Mouse (Mus musculus) small intestine, adult 2 months (tissue): ENCODE results near the gene Msi1.
A peak's percentile ranks its signal among the peaks of the same experiment; 100 is the strongest.

Source experiments
- CTCF ChIP-seq: fragments of 200-500 bp; IDR thresholded peaks from 2 replicates; pipeline ENCODE4 v1.5.1; 2012; ENCODE audit warnings: low read depth, mild to moderate bottlenecking, control low read depth, inconsistent platforms, low read length, moderate library complexity, mixed read lengths; ENCODE audit not compliant: insufficient replicate concordance, insufficient read length; ENCODE audit errors: extremely low read depth
- POLR2A ChIP-seq: fragments of 200-500 bp; IDR thresholded peaks from 2 replicates; pipeline ENCODE4 v1.6.1; 2012; ENCODE audit warnings: low read depth, mild to moderate bottlenecking, control low read depth, inconsistent platforms, low read length, moderate library complexity

GRCm38 (mm10) chr5:115483947-115484920, 54.8 kb downstream of the Msi1 start, which contains the start of gene Sirt4:
- TF ChIP-seq CTCF: no peak
- peak; percentile 67; the same call in 1 of the 2 replicates for TF ChIP-seq POLR2A
